Mouse (Mus musculus): ENCODE measurements around the gene Sult6b2. TPM values are rescaled to one million over a fixed set of nuclear protein-coding genes. Genes with fewer than 3 reads are reported as not detected.

Gene Sult6b2
- not detected in 2 replicates for polyA plus RNA-seq (2015; fragmentation: Nextera tagmentation; extraction: Ambion mirVana)

GRCm38 (mm10) chr6:142804402-142804801 is at the start of gene Sult6b2:
Gene Sult6b2 (minus strand): TSS chr6:142804502.

GRCm38 (mm10) chr6:142756507-142757333 is 47.6 kb downstream of the Sult6b2 start, which contains the start of gene Cmas:
Gene Cmas (plus strand): TSS chr6:142756686.

Other genes with a start within 250 kb of the Sult6b2 start
- 16.4 and 17.6 TPM in 2 replicates for gene Kcnj8, start 232.9 kb downstream of the Sult6b2 start, polyA plus RNA-seq (2015; fragmentation: Nextera tagmentation; extraction: Ambion mirVana)
- gene Abcc9, start 102.2 kb downstream of the Sult6b2 start, polyA plus RNA-seq (2015; fragmentation: Nextera tagmentation; extraction: Ambion mirVana): 6.3 and 7.0 TPM in 2 replicates
- gene Cmas, start 47.8 kb downstream of the Sult6b2 start, polyA plus RNA-seq (2015; fragmentation: Nextera tagmentation; extraction: Ambion mirVana): 47.8 and 48.4 TPM in 2 replicates
- gene St8sia1, start 159.9 kb upstream of the Sult6b2 start, polyA plus RNA-seq (2015; fragmentation: Nextera tagmentation; extraction: Ambion mirVana): 0.06 and 0.13 TPM in 2 replicates

Data from urinary bladder, postnatal 0 days (tissue).